Mouse (Mus musculus) ovary, adult 18-20 months (tissue): ENCODE measurements around the gene Tufm.
A peak's percentile ranks its signal among the peaks of the same experiment; 100 is the strongest.
"Not testable (repeated sequence)": the region's sequence is repeated elsewhere in the genome, so short reads cannot be mapped to it uniquely, and the experiment has no call there.

Source experiments
- DNase-seq: peaks from one replicate; pipeline ENCODE4 v3.0.0; 2022; ENCODE audit warnings: low spot score, mixed read lengths

The Tufm gene

DNA sequence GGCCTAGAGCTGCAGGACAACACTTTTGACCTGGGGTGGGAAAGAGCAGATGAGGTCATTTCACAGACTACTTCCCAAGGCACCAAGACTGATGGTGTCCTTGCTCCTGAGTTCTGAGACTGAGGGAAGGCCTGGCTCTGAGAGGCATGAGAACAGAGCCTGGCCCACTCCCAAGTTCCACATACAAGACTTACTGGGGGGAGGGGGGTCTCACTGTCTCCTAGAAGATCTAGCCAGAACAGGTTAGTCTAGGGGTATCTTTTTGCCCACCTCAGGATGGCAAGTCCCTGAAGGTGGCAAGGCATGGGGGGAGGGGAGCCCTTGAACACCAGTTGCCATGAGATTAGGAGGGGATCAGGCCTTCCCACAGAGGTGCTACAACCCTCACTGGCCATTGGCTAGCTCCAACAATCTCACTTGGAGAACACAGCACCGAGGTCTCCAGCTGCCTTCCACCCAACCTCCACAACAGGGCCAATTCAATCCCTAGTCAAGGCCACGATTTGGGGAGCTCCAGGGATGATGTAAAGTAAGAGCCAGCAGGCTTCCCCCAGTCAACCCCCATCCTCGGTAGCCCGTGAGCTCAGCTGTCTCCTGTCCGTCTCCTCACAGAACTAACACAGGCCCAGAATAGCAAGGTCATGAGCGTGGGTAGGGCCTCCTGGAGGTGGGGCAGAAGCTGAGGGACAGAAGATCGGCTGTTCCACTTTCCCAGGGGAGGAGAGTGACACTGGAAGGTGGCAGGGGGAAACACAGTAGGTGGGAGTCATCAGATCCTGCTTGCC, 21.7 kb upstream of the Tufm start:
- DNase-seq, result peak; percentile 37

DNA sequence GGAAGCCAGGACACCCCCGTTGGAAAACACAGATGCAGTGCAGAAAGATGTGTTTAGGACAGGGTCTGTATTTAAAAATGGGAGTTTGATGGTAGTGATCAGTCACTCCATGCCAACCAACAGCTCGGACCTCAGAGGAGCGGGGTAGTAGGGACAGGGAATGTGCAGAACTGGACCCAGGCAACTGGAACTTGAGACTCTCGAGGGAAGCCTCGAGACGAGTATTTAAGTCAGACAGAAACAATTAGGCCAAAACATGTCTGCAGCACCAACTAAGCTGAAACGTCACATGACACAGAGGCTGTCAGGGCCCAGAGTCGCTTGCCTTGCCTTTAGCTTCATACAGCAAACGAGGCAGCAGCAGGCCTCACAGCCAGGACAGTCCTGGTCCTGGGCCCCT, 21.0 kb upstream of the Tufm start:
- DNase-seq, result no peak

GRCm38 (mm10) chr7:126466707-126467106, 20.5 kb upstream of the Tufm start:
- DNase-seq, result no peak

DNA sequence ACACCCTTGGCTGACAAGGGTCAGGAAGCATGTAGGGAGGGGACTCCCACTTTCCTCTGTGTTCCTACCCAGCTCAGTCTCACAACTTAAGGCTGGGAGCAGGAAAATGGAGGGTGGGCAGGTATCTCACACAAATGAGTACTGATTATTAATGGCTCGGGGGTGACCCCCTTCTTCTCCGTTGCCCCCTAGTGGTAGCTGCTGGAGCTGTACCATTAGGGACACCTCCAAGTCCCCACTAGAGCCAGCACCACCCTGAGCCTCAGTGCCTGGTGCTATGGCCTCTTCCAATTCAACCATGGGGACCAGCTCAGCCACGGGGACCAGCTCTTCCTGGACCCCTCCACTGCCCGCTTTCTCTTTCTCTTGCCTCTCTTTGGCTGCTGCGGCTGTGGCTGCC, 19.9 kb upstream of the Tufm start:
- no peak for DNase-seq

DNA sequence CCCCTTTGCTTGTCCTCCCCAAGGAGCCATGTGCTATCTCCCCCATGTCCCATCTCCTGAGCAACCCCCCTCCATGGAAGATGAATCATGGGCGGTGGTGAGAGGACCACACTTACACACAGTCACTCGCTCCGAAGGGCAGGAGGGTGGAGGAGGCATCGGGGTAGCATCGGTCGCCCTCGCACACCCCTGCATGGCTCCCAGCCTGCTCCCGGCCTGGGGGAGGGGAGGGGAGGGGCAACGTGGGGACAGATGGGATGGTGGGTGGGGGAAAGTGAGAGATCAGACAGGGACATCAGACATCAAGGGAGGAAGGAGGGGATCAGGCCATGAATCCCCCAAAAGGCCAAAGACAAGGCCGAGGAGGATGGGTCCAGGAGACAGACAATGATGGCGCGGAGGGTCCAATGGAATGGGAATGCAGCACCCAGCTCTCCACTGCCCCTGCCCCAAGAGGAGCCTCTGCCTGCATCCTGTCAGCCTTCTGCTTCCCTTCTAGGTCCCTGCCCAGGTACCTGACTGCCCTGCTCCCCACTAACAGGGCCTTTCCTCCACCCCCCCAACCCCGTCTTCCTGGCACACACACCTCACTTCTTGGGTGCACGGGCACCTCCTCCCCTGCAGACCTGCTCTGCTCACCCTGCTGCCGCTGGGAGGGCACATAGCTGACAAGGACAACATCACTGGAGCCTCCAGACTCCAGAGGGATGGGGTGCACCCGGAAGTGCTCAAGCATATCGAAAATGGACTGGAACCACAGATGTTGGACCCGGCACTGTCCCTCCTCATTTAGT, 19.1 kb upstream of the Tufm start:
- DNase-seq, result no peak

DNA sequence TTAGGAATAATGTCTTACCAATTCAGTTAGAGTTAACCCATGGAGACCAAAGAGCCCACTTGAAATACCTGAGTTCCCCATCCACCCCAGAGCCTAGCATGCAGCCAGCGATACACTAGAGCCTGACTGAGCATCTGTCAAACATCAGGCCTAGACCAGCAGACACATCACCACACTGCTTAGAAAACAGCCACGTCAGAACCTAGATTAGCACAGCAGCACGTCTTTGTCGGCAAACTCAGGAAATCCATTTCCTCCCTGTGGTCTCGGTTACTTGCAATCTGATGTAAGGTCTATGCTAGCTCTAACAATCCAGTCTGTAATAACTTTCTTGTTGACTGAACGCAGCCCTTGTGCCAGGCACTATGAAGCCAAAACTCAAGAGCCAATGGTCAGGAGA, 17.1 kb upstream of the Tufm start:
- no peak for DNase-seq

GRCm38 (mm10) chr7:126471361-126471760, 15.8 kb upstream of the Tufm start:
- no peak for DNase-seq

DNA sequence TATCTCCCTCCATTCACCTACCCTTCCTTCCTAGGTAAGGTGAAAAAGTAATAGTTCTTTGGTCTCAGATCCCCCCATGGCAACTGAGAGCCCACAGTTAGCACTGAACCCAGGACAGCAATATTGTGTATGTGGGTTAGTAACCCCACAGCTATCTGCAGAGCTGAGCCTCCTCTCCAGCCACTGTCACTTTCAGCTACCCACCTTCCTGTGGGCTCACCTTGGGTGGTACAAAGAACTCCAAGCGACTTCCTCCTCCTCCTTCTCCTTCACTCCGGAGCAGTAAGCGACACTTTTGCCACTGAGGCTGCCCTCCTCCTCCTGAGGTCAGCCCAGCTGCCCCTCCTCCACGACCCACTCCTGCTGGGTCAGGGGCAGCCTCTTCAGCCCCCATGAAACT, 15.3 kb upstream of the Tufm start:
- no peak for DNase-seq

DNA sequence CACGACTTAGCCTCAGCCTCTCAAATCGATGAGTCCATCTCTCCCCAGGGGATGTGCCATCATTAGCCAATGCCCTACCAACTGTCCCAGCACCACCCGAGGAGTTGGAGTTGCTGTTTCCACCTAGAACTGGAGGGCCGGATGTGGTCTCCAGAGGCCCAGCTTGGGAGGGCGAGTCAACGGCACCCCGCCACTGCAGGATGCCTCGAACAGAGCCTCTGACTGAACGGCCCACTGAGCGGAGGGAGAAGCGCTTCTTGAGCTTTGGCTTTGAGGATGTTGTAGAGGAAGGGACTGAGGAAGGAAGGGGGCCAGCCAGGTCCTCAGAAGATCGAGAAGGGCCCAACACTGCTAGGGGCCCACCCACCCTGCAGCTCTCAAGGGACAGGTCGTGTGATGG, 14.9 kb upstream of the Tufm start:
- DNase-seq, result no peak

DNA sequence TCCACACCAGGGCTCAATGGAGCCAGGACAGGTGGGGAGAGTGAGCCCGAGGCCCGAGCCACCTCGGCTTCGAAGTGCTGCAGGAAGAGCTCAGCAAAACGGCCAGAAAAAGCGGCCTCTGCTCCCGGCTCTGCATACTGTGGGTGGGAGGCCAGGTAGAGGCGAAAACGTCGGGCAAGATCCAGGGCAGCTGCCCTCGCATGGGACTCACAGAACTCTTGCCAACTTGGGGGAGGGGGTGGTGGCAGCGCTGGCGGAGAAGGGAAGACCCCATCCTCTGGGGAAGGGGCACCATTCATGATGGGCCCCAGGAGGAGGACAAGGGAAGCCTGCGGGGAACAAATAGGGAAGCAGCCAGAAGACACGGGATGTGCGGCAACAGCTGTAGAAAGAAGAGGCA, 14.4 kb upstream of the Tufm start:
- no peak for DNase-seq

- DNase-seq, result no peak
These were observed 13.6 kb upstream of the Tufm start for GRCm38 (mm10) chr7:126473470-126474086.

- DNase-seq, result no peak
These were observed 12.6 kb upstream of the Tufm start for GRCm38 (mm10) chr7:126474486-126474955.

- DNase-seq, result peak; percentile 83
These were observed 12.1 kb upstream of the Tufm start, which contains the start of gene Sh2b1 for GRCm38 (mm10) chr7:126474993-126475581. Gene Sh2b1 (minus strand): TSS chr7:126475424.

DNA sequence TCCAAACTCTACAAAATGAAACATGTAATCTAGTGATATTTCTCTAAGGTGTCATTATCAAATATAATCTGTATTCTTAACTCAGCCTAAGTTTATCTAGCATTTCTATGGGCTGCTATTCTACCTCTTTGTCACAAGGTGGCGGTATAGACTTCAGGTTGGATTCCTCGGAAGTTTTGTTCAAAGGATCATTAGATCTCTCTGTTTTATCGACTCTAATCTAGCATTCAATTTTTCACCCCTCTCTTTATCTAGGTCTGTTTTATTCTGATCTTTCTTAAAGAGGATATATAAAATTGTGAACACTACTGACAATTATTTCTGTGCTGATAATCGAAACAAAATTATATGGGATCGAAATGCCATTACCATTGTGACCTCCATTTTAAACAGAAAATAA, 5.5 kb upstream of the Tufm start:
- no peak for DNase-seq

DNA sequence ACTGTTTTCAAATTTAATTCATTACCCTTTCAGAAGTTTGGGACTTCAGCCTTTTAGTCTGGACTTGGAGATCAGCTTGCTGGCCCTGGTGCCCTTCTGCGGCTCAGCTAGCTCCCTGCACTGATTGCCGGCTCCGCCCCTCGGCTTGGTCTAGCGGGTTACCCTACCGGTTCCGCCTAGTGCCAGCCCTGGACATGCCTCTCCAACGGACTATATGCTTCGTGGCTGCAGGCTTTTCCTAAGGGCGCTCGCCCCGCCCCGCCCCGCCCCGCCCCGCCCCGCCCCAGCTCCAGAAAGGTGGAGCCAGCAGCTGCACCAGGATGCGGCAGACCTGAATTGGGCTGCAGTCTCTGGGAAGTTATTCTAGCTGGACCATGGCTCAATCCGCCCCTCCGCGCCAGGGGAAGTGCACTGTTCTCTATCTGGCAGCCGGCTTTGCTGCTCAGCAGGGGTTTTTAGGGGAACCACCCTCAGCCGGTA, 4.7 kb upstream of the Tufm start:
- peak; percentile 92 for DNase-seq

DNA sequence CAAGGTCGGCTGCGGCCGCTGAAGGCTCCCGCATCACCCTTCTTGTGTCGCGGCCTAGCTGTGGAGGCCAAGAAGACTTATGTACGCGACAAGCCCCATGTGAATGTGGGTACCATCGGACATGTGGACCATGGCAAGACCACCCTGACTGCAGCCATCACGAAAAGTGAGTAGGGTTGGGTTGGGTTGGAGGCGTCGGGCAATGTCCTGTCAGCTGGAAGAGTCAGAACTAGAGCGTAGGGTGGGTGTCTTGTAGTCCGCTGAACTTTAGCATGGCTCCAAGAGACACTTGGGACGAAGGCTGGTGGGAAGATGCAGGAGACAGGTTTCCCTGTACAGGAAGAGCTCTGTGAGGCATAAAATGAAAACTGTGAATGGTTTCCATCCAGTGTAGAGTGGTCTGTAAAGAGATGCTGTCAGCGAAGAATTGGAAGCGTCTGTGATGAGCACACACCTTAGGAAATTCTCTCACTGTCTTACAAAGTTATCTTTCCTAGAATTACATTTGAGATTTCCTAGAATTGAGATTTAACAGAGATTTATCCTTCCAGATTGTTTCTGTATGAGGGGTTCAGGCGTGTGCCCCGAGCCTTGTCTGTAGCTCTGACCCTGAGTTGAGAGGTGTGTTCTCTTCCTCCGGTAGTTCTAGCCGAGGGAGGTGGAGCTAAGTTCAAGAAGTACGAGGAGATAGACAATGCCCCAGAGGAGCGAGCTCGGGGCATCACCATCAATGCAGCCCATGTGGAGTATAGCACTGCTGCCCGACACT, 640 bp downstream of the Tufm start:
- not testable (repeated sequence) for DNase-seq

GRCm38 (mm10) chr7:126491005-126491404, 3.8 kb downstream of the Tufm start:
- DNase-seq, result no peak

DNA sequence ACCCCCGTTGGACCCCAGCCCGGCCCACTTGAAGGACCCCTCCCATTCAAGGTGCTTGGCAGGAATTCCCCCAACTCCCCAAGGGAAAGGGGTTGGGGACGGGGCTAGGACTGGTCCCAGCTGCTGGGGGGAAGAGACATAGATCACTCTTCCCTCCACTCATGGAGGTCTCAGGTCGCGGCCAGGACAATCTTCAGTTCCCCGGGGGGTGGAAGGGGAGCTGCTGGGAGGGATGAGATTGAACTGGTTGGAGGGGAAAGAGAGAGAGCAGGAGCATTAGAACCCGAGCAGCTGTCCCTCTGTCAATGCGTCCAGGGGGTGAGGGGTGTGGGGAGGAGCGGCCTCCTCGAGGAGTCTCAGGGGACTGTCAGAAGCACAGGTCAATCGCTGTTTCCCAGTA, 4.8 kb downstream of the Tufm start:
- DNase-seq, result no peak

DNA sequence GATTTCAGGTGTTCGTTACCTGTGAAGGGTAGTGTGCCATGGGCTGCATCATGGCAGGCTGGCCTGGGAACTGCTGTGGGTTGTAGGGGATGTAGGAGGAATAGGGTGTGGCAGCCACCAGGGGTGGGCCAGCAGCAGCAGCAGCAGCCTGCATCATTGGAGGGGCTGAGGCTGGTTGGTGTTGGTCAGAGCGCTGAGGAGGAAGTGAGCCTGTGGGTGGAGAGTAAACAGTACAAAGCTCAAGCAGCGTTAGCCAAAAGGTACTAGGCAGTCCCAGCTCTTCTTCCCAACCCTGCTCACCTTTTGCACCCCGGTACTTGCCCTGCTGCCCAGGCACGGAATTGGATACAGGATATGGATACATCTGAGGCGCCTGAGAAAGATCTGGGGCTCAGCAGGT, 7.0 kb downstream of the Tufm start:
- no peak for DNase-seq

DNA sequence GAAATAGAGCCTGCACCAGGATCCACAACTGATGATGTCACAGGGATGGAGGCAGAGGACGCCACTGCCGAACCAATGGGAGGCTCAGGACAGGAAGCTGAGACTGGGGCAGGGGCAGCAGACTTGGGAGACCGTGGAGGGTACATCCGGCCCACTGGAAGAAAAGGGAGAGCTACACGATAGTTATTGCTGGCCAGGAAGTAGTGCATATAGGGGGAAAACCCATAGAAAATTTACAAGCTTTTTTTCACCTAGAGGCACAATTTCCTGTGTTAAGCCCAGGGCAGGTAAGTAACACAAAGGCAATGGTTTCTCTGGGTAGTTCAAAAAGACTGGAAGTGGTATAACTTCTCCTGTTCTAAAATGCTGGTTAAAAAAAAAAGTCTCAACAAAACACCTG, 9.3 kb downstream of the Tufm start:
- DNase-seq, result no peak

DNA sequence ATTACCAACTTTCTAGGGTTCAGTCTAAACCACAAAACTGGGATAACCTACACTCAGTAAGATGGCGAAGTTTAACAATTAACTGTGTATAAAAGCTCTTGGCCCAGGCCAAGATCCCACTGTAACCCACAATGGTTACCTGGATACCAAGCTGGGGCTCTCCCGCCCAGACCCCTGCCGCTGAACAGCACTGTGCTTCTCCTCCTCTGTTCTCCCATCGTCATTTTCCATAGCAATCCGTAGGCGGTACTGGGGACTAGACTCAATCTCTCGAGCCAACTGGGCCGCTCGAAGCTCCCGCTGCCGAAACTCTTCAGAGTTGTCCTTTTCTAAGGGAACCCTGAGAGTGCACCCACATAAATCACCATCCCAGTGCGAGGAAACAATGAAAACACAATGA, 10.8 kb downstream of the Tufm start:
- no peak for DNase-seq

DNA sequence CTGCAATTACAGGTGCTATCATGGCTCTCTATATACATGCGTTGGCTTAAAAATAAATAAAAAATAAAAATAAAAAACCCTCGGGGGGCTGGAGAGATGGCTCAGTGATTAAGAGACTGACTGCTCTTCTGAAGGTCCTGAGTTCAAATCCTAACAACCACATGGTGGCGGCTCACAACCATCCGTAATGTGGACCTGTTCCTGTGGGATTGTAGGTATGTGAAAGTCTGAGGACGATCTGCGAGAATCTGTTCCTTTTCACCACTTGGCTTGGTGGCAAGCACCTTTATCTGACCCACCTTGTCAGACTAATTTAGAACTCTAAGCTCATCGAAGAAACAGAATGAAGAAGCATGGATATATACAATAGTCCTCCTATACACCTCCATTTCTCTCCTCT, 12.3 kb downstream of the Tufm start:
- DNase-seq, result no peak
